Mouse (Mus musculus): ENCODE data around the gene Fbxo45. TPM values are rescaled to one million over a fixed set of nuclear protein-coding genes. Genes with fewer than 3 reads are reported as not detected.
A peak's percentile ranks its signal among the peaks of the same experiment; 100 is the strongest.

Gene Fbxo45
- total and polyA plus RNA-seq, 3 experiments, result 5.9 to 29.8 (median 15.7) TPM

GRCm38 (mm10) chr16:32214804-32215576 lies 32.0 kb downstream of the Fbxo45 start:
- H3K27me3 ChIP-seq (ENCODE audit: insufficient read depth, low read length), result peaks cover 33% of the 10 kb centered on the region
- ATAC-seq (ENCODE audit: extremely low read depth, insufficient number of reproducible peaks, low FRiP score, poor library complexity, severe bottlenecking), result no peak
- TF ChIP-seq CTCF (IDR thresholded peaks at IDR 0.05; ENCODE audit: low read depth, low read length) (no peak), GATA2 (IDR thresholded peaks at IDR 0.05; ENCODE audit: borderline replicate concordance, low read depth, low read length) (no peak), POLR2AphosphoS5 (IDR thresholded peaks at IDR 0.05; ENCODE audit: insufficient replicate concordance, low read depth, low read length) (no peak), GATA1 (IDR thresholded peaks at IDR 0.05; ENCODE audit: borderline replicate concordance, low read length) (no peak), TAL1 (conservative IDR thresholded peaks at IDR 0.05; ENCODE audit: low read depth, low read length) (no peak)
- peaks cover 9% of the 10 kb centered on the region for H3K9me3 ChIP-seq (replicated peaks)
- H3K36me3 ChIP-seq (replicated peaks), result no peaks in the 10 kb centered on the region
- no peak for DNase-seq (ENCODE audit: low spot score)
- no peak overlapping the region for H3K4me3 ChIP-seq (ENCODE audit: low read depth, low read length)
- H3K4me1 ChIP-seq (ENCODE audit: insufficient read depth, low read depth, low read length), result peaks cover 6% of the 10 kb centered on the region

- Histone ChIP-seq H3K4me1 (ENCODE audit: insufficient read depth, low read depth, low read length) (peaks cover 6% of the 10 kb centered on the region), H3K9me3 (replicated peaks) (peaks cover 17% of the 10 kb centered on the region), H3K4me3 (ENCODE audit: low read depth, low read length) (no peak overlapping the region), H3K36me3 (replicated peaks) (no peaks in the 10 kb centered on the region), H3K27me3 (ENCODE audit: insufficient read depth, low read length) (peaks cover 29% of the 10 kb centered on the region)
- TF ChIP-seq GATA2 (IDR thresholded peaks at IDR 0.05; ENCODE audit: borderline replicate concordance, low read depth, low read length), result no peak
- no peak for TF ChIP-seq TAL1 (conservative IDR thresholded peaks at IDR 0.05; ENCODE audit: low read depth, low read length)
- no peak for TF ChIP-seq POLR2AphosphoS5 (IDR thresholded peaks at IDR 0.05; ENCODE audit: insufficient replicate concordance, low read depth, low read length)
- TF ChIP-seq GATA1 (IDR thresholded peaks at IDR 0.05; ENCODE audit: borderline replicate concordance, low read length), result no peak
- no peak for TF ChIP-seq CTCF (IDR thresholded peaks at IDR 0.05; ENCODE audit: low read depth, low read length)
- ATAC-seq (ENCODE audit: extremely low read depth, insufficient number of reproducible peaks, low FRiP score, poor library complexity, severe bottlenecking), result no peak
- DNase-seq (ENCODE audit: low spot score), result no peak
Observed at GRCm38 (mm10) chr16:32214156-32214555, 32.8 kb downstream of the Fbxo45 start.

- ATAC-seq (ENCODE audit: extremely low read depth, insufficient number of reproducible peaks, low FRiP score, poor library complexity, severe bottlenecking) (no peak), DNase-seq (ENCODE audit: low spot score) (no peak)
- TF ChIP-seq POLR2AphosphoS5 (IDR thresholded peaks at IDR 0.05; ENCODE audit: insufficient replicate concordance, low read depth, low read length), result no peak
- no peaks in the 10 kb centered on the region for H3K36me3 ChIP-seq (replicated peaks)
- H3K9me3 ChIP-seq (replicated peaks), result peaks cover 11% of the 10 kb centered on the region
- H3K4me1 ChIP-seq (ENCODE audit: insufficient read depth, low read depth, low read length), result peaks cover 16% of the 10 kb centered on the region
- H3K4me3 ChIP-seq (ENCODE audit: low read depth, low read length), result no peak overlapping the region
- H3K27me3 ChIP-seq (ENCODE audit: insufficient read depth, low read length), result no peaks in the 10 kb centered on the region; the same call in 1 of the 2 replicates
Observed at GRCm38 (mm10) chr16:32204902-32205301, 42.1 kb downstream of the Fbxo45 start.

GRCm38 (mm10) chr16:32202681-32203080 lies 44.3 kb downstream of the Fbxo45 start:
- H3K4me3 ChIP-seq (ENCODE audit: low read depth, low read length), result no peak overlapping the region
- H3K4me1 ChIP-seq (ENCODE audit: insufficient read depth, low read depth, low read length), result peaks cover 16% of the 10 kb centered on the region
- DNase-seq (ENCODE audit: low spot score), result peak; percentile 88
- no peaks in the 10 kb centered on the region; the same call in 1 of the 2 replicates for H3K27me3 ChIP-seq (ENCODE audit: insufficient read depth, low read length)
- TF ChIP-seq GATA1 (IDR thresholded peaks at IDR 0.05; ENCODE audit: borderline replicate concordance, low read length), result no peak
- TF ChIP-seq GATA2 (IDR thresholded peaks at IDR 0.05; ENCODE audit: borderline replicate concordance, low read depth, low read length), result no peak
- TF ChIP-seq POLR2AphosphoS5 (IDR thresholded peaks at IDR 0.05; ENCODE audit: insufficient replicate concordance, low read depth, low read length), result no peak
- peak; percentile 50; the same call in 1 of the 2 replicates for TF ChIP-seq CTCF (IDR thresholded peaks at IDR 0.05; ENCODE audit: low read depth, low read length)
- no peak for TF ChIP-seq TAL1 (conservative IDR thresholded peaks at IDR 0.05; ENCODE audit: low read depth, low read length)
- no peaks in the 10 kb centered on the region for H3K9me3 ChIP-seq (replicated peaks)
- no peaks in the 10 kb centered on the region for H3K36me3 ChIP-seq (replicated peaks)
- peak; percentile 66 for ATAC-seq (ENCODE audit: extremely low read depth, insufficient number of reproducible peaks, low FRiP score, poor library complexity, severe bottlenecking)

- Histone ChIP-seq H3K27me3 (ENCODE audit: insufficient read depth, low read length) (no peaks in the 10 kb centered on the region), H3K4me3 (ENCODE audit: low read depth, low read length) (no peak overlapping the region), H3K9me3 (replicated peaks) (no peaks in the 10 kb centered on the region), H3K4me1 (ENCODE audit: insufficient read depth, low read depth, low read length) (peaks cover 16% of the 10 kb centered on the region), H3K36me3 (replicated peaks) (no peaks in the 10 kb centered on the region)
- TF ChIP-seq GATA1 (IDR thresholded peaks at IDR 0.05; ENCODE audit: borderline replicate concordance, low read length), result no peak
- no peak for TF ChIP-seq POLR2AphosphoS5 (IDR thresholded peaks at IDR 0.05; ENCODE audit: insufficient replicate concordance, low read depth, low read length)
- TF ChIP-seq GATA2 (IDR thresholded peaks at IDR 0.05; ENCODE audit: borderline replicate concordance, low read depth, low read length), result no peak
- TF ChIP-seq CTCF (IDR thresholded peaks at IDR 0.05; ENCODE audit: low read depth, low read length), result no peak
- TF ChIP-seq TAL1 (conservative IDR thresholded peaks at IDR 0.05; ENCODE audit: low read depth, low read length), result no peak
- DNase-seq (ENCODE audit: low spot score) (no peak), ATAC-seq (ENCODE audit: extremely low read depth, insufficient number of reproducible peaks, low FRiP score, poor library complexity, severe bottlenecking) (no peak)
Observed at GRCm38 (mm10) chr16:32201004-32201325, 46.0 kb downstream of the Fbxo45 start.

GRCm38 (mm10) chr16:32200256-32201003 lies 46.5 kb downstream of the Fbxo45 start:
- H3K36me3 ChIP-seq (replicated peaks), result no peaks in the 10 kb centered on the region
- TF ChIP-seq GATA2 (IDR thresholded peaks at IDR 0.05; ENCODE audit: borderline replicate concordance, low read depth, low read length) (no peak), GATA1 (IDR thresholded peaks at IDR 0.05; ENCODE audit: borderline replicate concordance, low read length) (no peak), CTCF (IDR thresholded peaks at IDR 0.05; ENCODE audit: low read depth, low read length) (no peak), POLR2AphosphoS5 (IDR thresholded peaks at IDR 0.05; ENCODE audit: insufficient replicate concordance, low read depth, low read length) (no peak), TAL1 (conservative IDR thresholded peaks at IDR 0.05; ENCODE audit: low read depth, low read length) (no peak)
- H3K9me3 ChIP-seq (replicated peaks), result no peaks in the 10 kb centered on the region
- H3K4me1 ChIP-seq (ENCODE audit: insufficient read depth, low read depth, low read length), result peaks cover 16% of the 10 kb centered on the region
- ATAC-seq (ENCODE audit: extremely low read depth, insufficient number of reproducible peaks, low FRiP score, poor library complexity, severe bottlenecking) (no peak), DNase-seq (ENCODE audit: low spot score) (no peak)
- no peaks in the 10 kb centered on the region for H3K27me3 ChIP-seq (ENCODE audit: insufficient read depth, low read length)
- no peak overlapping the region for H3K4me3 ChIP-seq (ENCODE audit: low read depth, low read length)

All from G1E (cell line).